Mouse (Mus musculus) cerebellum, adult 9-11 months (tissue): ENCODE measurements around the gene Lamtor1.

Experiments
- DNase-seq: peaks from one replicate; pipeline ENCODE4 v3.0.0; 2022

Lamtor1 gene

DNA sequence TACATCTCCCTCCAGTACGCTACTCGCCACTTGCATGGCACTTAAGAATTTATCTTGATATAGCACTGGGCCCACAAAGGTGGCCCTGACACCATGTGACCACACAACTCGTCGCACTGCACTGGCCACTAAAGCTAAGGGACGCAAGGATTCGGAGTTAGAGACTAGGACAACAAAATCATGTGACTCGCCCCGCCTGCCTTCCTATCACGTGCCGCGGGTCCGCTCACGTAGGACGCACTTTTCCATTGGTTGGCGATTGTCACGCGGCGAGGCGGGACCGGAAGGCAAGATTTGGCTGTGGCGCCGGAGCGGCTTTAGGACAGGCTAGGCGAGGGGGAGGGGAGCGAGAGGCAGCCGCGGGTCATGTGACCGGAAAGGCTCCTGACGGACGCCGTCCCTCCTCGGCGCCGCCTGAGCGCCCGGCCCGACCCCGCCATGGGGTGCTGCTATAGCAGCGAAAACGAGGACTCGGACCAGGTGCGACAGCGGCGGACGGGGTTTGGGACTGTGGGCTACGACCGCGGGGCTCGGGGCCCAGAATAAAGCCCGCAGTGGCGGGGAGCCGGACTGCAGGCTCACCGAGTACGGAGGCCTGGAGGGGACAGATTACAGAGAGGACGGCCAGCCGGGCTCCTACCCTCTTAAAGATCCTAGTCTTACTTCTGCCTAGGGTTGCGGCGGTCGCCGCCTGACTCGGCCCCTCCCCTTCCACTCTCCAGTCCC, at the start of gene Lamtor1:
Gene Lamtor1, plus strand, starts transcription at position 344 of the 726 bp plus-strand sequence.
- peak; percentile 100 for DNase-seq

DNA sequence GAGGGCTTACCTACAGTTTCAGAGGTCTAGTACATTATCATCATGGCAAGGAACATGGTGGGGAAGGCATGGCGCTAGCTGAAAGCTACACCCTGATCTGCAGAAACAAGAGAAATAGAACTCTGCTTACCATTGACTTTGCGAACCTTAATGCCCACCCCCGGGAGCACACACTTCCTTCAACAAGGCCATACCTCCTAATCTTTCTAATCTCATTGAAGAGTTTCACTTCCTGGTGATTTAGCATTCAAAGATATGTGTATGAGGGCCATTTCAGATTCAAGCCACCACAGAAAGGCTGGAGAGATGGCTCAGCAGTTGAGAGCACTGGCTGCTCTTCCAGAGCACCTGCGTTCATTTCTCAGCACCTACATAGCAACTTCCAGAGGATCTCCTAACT, 48.6 kb upstream of the Lamtor1 start, which contains the start of gene Folr2:
Gene Folr2, minus strand, starts transcription at position 101 of the 400 bp plus-strand sequence.
- no peak for DNase-seq

DNA sequence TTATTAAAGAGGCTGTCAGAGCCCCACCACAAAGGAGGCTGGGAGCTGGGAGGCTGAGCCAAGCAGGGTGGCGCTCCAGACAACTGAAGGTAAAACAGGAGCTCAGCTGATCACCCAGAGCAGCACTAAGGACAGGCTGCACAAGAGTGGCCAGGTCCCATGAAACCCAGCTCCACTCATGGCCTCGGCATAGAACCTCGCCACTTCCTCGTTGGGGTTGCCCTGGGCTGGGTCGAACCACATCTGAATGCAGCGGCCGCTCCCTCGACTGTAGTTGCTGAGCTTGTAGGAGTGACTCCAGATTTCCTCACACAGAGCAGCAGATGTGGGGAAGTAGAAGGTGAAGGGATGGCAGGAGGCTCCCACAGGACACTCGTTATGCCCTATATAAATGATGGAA, 47.3 kb upstream of the Lamtor1 start:
- no peak for DNase-seq

DNA sequence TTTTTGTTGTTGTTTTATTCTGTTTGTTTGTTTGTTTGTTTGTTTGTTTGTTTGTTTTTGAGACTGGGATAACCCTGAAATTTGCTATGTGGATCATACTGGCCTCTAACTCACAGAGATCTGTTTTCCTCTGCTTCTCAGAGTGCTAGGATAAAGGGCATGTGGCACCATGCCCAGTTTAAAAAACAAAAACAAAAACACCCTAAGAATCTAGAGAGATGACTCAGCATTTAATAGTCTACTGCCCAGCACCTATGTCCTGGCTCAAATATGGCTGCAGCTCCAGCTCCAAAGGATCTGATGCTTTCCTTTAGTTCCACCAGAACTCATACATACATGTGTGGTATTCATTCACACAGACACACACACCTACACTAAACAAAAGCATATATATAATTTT, 44.7 kb upstream of the Lamtor1 start:
- DNase-seq = no peak

DNA sequence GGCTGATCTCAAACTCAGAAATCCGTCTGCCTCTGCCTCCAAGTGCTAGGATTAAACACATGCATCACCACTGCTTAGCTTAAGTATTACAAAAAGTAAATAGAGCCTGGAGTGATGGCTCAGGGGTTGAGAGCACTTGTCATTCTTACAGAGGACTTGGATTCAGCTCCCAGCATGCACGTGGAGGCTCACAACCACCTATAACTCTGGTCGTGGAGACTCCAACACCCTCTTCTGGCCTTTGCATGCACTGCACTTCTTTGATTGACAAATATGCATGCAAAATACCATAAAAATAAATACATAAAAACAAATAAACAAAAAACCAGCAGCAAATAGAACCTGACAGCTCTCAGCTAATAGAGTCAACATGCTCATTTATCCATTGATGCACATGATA, 43.4 kb upstream of the Lamtor1 start:
- DNase-seq = no peak

DNA sequence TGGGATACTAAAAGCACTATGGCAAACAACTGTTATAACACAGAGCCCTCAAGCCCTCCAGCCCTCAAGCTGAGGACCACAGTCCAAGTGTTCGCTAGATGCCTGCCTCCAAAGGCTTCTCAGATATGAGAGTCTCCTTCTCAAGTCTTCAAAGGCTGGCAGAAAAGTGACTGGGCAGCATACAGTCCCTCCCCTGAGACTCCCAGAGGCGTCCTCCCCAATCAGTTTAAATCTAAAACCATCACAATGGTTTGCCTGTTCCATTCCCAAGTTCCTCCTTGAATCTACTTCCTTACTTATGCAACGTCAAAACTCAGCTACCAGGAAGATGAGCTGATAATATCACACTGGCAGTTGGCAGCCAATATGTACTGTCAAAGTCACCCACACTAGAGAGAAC, 42.3 kb upstream of the Lamtor1 start, which contains the start of gene Anapc15:
Gene Anapc15, plus strand, starts transcription at position 301 of the 400 bp plus-strand sequence.
- no peak for DNase-seq

DNA sequence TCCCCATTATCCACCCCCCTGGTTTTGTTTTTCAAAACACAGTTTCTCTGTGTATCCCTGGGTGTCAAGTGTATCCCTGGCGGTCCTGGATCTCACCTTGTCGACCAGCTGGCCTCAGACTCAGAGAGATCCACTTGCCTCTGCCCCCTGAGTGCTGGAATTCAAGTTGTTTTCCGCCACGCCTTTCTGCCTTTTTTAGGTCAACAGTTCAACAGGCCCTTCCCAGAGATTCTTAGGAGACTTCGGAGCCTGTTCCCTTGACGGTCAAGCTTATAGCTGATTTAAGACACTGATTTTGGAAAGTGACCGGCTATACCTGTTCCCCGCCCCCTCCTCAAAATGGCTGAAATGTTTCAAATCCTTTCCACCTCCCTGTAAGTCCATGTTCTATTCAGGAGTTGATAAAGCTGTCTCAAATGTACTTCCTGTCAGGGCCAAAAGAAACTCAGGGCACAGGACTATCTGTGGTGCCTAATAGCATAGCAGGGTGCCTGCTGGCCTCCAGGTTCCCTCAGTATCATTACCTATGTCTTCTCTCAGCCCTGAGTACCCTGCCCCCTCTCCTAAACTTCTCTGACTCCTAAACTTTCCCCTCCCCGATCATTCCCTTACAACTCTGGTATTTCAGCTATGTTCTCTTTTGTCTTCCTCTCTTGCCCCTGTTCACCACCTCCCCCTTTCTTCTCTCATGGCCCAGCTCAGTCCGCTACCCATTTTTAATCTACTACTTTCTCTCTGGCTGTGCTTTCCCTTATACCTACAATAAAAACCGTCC, 39.0 kb upstream of the Lamtor1 start:
- no peak for DNase-seq

DNA sequence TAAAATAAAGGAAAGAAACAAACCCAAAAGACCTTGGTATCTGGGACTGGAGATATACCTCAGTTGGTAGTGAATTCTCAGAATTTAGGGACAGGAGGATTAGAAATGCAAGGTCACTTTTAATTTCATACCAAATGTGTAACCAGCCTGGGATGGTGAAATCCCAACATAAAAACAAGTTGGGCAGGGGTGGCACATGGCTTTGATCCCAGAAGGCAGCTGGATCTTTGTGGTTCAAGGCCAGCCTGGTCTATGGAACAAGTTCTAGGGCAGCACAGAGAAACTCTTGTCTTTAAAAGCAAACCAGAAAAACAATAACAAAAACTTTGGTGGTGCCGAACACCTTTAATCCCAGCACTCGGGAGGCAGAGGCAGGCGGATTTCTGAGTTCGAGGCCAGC, 38.2 kb upstream of the Lamtor1 start:
- no peak for DNase-seq

DNA sequence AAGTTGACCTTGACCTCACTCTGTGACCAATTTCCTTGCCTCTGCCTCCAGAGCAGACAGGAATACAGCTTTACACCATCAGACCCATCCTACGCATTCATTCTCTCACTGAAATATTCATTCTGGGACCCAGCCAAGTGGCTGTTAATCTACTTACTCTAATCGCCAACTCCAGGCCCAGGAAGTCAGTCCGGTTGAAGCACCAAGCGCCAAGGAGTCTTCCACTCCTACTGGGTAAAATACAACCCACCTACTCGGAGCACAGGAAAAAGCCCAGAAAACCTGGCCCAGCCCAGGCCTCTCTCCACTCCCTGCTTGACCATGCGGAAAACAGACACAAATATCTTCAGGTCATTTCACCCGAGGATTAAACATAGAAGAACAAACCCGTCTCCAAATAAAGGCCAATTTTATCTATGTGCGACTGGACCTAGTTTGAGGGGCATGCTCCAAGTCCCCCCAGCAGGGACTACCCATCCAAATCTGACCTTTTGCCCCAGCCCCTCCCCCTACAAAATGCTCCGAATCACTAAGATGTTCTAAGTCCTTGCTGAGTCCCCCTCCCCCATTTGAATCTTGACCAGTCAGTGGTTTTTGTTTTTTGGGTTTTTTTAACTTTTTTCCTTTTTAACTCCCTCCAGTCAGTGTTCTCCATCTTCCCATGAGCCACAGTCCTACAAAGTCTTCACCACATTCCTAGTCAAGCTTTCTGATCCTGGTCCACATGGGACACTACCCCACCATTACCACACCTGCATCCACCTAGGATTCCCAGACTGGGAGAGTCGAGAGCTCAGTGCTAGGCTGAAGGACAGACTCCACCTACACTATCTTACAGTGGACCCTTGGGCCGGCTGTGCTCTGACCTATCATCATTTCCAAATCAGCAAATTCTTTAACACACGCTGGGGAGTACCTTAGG, 37.2 kb upstream of the Lamtor1 start:
- no peak for DNase-seq

DNA sequence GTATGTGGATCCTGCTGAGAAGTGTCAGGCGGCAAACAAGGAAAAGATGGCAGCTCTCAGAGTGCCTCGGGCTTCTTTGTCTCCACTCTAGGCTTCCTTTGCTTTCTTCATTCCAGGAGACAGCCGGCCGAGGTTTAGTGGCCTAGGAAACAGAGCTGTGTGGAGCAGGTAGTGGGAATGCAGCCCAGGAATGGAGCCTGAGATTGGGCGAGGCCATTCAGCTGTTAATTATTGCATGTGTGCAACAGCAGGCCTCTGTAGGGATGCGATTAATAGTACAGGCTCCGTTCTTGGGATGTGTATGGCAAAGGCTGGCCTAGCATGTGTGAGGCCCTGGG, 36.6 kb upstream of the Lamtor1 start:
- no peak for DNase-seq

DNA sequence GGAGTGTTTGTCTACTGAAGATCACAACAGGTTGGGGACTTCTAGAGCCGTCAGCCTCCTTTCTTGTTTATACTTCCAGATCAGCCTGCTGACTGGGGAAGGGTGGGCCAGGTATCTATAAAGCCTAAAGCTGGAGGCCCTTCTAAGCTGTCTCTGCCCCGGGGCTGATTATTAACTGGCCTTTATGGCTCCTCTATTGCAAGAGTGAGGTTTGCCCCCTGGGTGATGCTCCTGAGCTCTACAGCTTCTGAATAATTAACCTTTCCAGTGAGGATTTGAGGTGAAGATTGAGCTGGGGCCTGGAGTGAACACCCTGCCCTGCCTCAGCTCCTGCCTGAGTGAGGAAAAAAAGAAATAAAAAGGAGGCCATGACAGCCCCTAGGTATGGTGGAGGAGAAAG, 35.1 kb upstream of the Lamtor1 start, which contains the start of gene Folr1:
Gene Folr1, minus strand, starts transcription at position 160 of the 400 bp plus-strand sequence.
- no peak for DNase-seq

DNA sequence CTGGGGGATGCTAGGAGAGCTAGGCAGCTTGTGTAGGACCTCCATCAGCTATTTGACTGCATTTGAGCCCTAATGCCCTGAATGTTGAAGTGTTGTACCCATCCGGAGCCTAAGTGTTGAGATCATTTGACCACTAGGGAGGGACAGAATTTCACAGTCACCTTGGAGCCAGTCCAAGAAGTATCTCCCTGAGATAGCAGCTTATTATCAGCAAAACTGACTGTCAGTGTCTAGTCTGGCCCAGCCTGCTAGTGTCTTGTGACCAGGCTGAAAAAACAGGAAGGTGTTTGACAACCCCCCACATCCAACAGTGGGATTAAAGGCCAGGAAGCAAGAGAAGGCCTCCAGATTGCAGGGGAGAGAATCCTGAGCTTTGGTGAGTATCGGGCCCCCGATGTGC, 34.4 kb upstream of the Lamtor1 start:
- DNase-seq = no peak

DNA sequence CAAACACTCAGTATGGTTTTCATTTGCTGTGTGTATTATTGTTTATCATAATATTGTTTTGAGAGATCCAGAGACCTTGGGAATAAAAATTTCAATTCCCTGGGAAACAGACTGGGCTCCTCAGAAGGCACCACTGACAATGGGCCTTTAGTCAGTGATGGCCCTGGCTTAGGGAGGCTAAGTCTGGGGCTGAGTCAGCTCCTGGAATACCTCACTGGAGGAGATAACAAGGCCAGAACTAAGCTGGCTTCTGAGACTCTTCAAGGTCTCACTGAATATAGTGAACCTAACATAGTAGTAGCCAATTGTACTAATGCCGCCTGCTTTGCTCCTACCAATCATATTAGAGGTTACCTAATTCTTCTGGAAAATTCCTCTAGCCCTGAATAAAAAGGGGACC, 29.7 kb upstream of the Lamtor1 start:
- no peak for DNase-seq

DNA sequence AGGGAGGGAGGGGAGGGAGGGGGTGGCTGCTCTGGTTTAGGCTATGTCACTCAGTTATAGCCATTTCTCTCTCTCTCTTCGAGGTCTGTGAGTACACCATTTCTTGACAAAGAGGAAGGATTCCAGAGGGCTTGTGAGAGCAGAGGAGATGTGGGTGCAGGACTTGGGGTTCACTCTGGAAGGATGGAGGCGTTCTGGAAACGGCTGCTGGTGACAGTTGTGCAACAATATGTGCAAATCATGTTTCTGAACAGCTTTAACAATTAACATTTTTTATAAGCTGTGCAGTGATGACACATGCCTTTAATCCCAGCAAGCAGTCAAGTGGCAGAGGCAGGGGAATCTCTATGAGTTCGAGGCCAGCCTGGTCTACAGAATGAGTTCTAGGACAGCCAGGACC, 24.8 kb upstream of the Lamtor1 start:
- DNase-seq = no peak

DNA sequence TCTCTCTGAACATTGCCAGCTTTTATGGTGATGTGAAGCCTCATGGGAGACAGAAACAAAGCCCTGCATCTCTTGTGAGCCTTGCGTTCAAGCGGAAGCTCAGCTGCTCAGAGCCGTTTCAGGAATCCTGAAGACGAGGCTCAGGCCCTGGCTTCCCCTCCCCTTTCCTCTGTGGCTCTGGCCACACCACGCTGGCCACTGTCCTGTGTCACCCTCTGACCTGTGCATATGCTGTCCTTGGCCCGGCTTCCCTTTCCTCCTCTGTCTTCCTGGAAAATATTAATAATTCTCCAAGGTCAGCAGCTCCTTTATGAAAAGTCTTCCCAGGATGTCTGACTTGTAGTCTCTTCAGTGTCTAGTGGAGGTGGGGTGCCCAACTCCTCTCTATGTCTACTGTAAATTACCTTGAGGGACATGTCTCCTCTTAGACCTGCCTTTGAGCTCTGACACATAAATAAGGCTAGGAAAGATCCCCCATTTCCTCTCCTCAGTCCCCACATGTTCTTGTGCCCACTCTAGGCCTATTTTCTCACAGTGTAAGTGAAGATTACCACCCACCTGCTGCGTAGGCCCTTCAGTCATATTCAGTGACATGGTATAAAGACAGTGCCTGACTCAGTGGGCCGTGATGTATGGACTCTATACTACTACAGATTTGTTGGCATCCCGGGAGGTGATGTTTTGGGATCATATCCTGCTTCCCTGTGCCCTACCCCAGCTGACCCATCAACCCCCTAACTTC, 23.1 kb upstream of the Lamtor1 start:
- no peak for DNase-seq

DNA sequence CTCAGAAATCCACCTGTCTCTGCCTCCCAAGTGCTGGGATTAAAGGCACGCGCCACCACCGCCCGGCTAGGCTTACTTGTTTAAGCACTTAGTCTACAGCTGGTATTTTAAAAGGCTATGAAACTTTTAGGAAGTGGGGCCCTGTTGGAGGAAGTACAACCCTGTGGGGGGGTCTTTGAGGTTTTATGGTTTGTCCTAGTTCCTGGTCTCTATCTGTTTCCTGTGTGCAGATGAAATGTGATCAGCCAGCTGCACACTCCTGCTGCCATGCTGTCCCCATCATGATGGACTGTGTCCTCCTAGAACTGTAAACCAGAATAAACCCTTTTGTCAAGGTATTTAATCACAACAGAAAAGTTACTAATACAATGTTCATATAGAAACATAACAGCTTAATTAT, 21.5 kb upstream of the Lamtor1 start:
- DNase-seq = no peak

DNA sequence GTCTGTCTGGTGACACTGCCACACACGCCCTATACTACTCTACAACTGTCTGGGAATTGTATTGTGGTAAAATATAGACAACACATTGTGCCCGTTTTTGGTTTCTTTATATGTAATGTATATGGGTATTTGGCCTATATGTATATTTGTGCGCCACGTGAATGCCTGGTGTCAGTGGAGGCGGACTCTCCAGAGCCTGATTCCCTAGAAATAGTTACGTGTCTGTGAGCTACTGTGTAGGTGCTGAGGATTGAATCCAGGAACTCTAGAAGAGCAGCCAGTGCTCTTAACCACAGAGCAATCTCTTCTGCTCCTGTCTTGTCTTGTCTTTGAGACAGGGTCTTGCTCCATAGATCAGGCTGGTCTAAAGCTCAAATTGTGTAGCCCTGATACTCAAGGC, 19.4 kb upstream of the Lamtor1 start:
- no peak for DNase-seq

DNA sequence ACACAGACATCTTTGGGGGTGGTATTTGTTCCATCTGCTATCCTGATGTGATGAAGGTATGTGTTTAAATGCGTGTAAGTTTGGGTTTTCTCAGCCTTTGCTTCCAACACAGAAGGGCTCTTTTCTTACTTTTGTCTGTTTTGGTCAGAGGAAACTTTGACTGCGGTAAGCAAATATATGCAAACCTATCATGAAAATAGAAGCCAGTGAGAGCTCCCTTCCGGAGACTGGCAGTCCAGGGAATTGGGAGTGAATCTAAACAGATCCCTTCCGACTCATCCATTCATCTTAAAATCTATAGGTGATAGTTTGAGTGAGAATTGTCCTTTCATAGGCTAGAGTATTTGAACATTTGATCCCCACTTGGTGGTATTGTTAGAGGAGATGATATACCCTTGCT, 17.2 kb upstream of the Lamtor1 start:
- no peak for DNase-seq

DNA sequence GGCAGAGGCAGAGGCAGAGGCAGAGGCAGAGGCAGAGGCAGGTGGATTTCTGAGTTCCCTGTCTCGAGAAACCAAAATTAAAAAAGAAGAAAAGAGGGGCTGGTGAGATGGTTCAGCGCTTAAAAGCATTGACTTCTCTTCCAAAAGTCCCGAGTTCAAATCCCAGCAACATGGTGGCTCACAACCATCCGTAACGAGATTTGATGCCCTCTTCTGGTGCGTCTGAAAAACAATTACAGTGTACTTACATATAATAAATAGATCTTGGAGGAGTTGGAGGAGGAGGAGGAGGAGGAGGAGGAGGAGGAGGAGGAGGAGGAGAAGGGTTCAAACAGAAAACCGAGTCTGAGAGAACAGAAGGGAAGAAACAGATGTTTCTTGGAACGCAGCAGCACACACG, 10.0 kb upstream of the Lamtor1 start:
- DNase-seq = no peak

DNA sequence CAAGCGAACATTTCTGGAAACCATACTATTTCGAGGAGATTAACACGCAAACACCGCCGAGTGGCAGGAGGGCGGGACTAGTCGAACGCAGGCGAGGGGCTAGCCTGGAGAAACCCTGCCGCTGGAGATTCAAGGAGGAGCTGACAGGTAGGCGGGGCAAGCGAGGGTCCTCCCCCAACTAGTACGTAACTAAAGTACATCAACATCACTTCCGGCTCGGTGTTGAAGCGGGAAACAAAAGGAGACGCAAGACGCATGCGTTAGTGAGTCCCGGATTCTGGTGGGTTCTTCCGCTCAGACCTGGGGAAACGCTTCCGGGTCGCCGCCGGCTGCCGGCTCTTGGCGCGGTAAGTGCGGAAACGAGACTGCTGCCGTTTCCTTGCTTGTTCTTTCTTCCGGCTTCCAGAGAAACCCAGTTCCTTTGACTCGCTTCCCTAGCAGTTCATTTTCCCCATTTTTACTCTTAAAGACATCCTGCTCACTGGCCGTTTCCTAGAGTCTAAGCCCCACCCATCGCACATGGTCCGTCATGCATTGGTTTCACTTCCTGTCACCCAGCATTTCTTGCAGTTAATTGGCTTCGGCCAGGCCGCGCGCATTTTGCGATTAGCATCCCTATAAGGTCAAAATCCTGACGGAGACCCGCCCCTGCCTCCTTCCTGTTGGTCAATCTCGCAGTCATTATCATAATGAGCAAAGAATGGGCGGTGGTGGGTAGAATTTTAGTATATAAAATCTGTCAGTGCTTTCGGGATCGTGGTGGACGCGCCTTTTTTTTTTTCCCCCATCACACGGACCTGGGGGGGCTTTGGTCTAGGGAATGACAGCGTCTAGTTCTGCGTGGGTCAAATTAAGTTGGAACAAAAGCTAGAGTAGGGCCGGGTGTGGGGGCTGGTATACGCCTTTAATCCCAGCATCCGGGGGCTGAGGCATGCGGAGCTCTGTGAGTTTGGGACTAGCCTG, 9.3 kb upstream of the Lamtor1 start:
- DNase-seq = peak; percentile 99
